Mouse (Mus musculus): ENCODE measurements around the gene Ms4a4b. TPM values are rescaled to one million over a fixed set of nuclear protein-coding genes. Genes with fewer than 3 reads are reported as not detected.

Ms4a4b gene
- 0.60 and 0.63 TPM in 2 replicates for polyA plus RNA-seq (2012; rRNA removed)

DNA sequence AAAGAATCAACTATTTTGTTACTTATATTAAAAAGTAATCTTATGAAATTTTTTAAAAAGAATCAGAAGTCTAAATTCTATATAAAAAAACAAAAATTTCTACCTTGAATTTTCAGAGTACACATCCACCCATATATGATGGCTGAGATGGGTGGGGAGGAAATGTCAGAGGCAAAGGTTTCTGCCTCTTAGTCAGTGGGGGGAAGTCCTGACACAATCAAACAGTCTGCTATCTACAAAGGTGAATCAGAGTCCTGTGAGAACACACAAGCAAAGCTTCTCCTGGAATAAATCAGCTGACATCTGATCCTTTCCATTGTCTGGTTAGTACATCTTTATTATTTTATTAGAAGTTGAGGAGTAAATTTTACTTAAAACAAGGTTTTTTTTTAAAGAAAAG is at the start of gene Ms4a4b:
Ms4a4b (plus strand) TSS at position 216 of the 400 bp plus-strand sequence.
- TF ChIP-seq POLR2A (IDR thresholded peaks at IDR 0.05; ENCODE audit: low read depth, low read length): no peak
- TF ChIP-seq CTCF (IDR thresholded peaks at IDR 0.05; ENCODE audit: extremely low read depth, insufficient read length, insufficient replicate concordance, low read depth, low read length): no peak
- H3K36me3 ChIP-seq (ENCODE audit: control insufficient read depth, insufficient read depth, low read length): no peaks in the 10 kb centered on the region
- no peak within 1 kb of the TSS for H3K27ac ChIP-seq (ENCODE audit: insufficient read depth, low read depth, low read length)
- no peaks in the 10 kb centered on the region for H3K4me1 ChIP-seq (ENCODE audit: control insufficient read depth, insufficient read depth, insufficient read length, low read length)
- no peaks in the 10 kb centered on the region for H3K27me3 ChIP-seq (ENCODE audit: control insufficient read depth, insufficient read depth, low read length)
- no peak within 1 kb of the TSS for H3K4me3 ChIP-seq (ENCODE audit: low read depth, low read length)

DNA sequence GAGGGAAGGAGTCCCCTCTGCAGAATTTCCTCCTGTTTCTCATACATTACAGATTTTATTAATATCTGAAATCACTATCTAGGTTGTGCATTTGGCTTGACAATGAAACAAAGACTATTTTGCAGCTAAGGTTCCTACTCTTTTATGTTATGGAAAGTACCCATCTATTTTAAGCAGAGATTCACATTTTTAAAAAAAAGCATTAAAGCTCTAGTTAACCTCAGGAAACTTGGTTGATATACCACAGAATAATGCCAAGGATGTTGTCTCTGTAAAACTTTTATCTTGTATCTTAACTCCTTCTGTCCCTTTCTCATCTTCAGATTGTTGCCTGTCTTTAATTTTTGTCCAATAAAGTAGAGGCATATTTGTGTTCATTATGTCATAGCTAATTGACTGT is 47.6 kb upstream of the Ms4a4b start:
- H3K27me3 ChIP-seq (ENCODE audit: control insufficient read depth, insufficient read depth, low read length): no peaks in the 10 kb centered on the region
- H3K4me3 ChIP-seq (ENCODE audit: low read depth, low read length): no peak overlapping the region
- H3K4me1 ChIP-seq (ENCODE audit: control insufficient read depth, insufficient read depth, insufficient read length, low read length): no peaks in the 10 kb centered on the region
- no peaks in the 10 kb centered on the region for H3K36me3 ChIP-seq (ENCODE audit: control insufficient read depth, insufficient read depth, low read length)
- no peak for TF ChIP-seq CTCF (IDR thresholded peaks at IDR 0.05; ENCODE audit: extremely low read depth, insufficient read length, insufficient replicate concordance, low read depth, low read length)
- TF ChIP-seq POLR2A (IDR thresholded peaks at IDR 0.05; ENCODE audit: low read depth, low read length): no peak
- no peak overlapping the region for H3K27ac ChIP-seq (ENCODE audit: insufficient read depth, low read depth, low read length)

DNA sequence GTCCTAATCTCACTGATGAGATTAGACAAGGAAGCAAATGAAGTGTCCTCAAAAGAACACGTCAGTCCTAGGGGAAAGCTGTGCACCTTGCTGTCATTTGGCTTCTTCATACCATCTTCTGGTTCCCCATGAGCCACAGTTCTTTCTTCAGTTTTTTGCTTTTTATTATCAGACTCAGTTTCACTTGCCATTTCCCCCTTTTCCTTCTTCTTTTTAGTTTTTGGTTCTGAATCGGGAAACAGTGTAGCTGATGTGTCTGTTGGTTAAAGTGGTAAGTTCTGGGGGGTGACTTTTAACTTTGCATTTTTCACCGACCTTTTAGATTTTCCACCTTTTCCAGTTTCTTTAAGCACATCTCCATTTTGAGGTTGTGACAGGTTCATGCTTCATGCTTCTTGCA is 38.8 kb upstream of the Ms4a4b start, which contains the start of gene Ms4a4c:
Ms4a4c (plus strand) TSS at position 244 of the 400 bp plus-strand sequence.
- H3K27me3 ChIP-seq (ENCODE audit: control insufficient read depth, insufficient read depth, low read length): no peaks in the 10 kb centered on the region
- WGBS: 77% methylated on average over 3 of the region's 3 CpGs

DNA sequence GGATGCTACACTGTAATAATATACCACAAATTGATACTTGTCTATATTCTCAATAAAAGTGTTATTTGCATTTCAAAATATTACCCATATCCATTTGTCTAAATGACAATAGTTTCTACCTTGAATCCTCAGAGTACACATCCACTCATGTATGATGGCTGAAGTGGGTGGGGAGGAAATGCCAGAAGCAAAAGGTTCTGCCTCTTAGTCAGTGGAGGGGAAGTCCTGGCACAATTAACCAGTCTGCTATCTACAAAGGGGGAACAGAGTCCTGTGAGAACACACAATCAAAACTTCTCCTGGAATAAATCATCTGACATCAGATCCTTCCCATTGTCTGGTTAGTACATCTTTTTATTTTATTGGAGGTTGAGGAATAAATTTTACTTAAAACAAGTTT is 35.9 kb upstream of the Ms4a4b start:
- Histone ChIP-seq H3K36me3 (ENCODE audit: control insufficient read depth, insufficient read depth, low read length) (no peaks in the 10 kb centered on the region), H3K4me3 (ENCODE audit: low read depth, low read length) (no peak overlapping the region), H3K27ac (ENCODE audit: insufficient read depth, low read depth, low read length) (no peak overlapping the region), H3K4me1 (ENCODE audit: control insufficient read depth, insufficient read depth, insufficient read length, low read length) (peaks cover 2% of the 10 kb centered on the region; the same call in 1 of the 2 replicates), H3K27me3 (ENCODE audit: control insufficient read depth, insufficient read depth, low read length) (no peaks in the 10 kb centered on the region)
- TF ChIP-seq CTCF (IDR thresholded peaks at IDR 0.05; ENCODE audit: extremely low read depth, insufficient read length, insufficient replicate concordance, low read depth, low read length) (no peak), POLR2A (IDR thresholded peaks at IDR 0.05; ENCODE audit: low read depth, low read length) (no peak)

More for the DNA sequence above, 38.8 kb upstream of the Ms4a4b start, which contains the start of gene Ms4a4c:
- H3K4me1 ChIP-seq (ENCODE audit: control insufficient read depth, insufficient read depth, insufficient read length, low read length): peaks cover 2% of the 10 kb centered on the region; the same call in 1 of the 2 replicates
- no peak within 1 kb of the TSS for H3K4me3 ChIP-seq (ENCODE audit: low read depth, low read length)
- H3K27ac ChIP-seq (ENCODE audit: insufficient read depth, low read depth, low read length): no peak within 1 kb of the TSS
- no peaks in the 10 kb centered on the region for H3K36me3 ChIP-seq (ENCODE audit: control insufficient read depth, insufficient read depth, low read length)
- TF ChIP-seq CTCF (IDR thresholded peaks at IDR 0.05; ENCODE audit: extremely low read depth, insufficient read length, insufficient replicate concordance, low read depth, low read length) (no peak), POLR2A (IDR thresholded peaks at IDR 0.05; ENCODE audit: low read depth, low read length) (no peak)

DNA sequence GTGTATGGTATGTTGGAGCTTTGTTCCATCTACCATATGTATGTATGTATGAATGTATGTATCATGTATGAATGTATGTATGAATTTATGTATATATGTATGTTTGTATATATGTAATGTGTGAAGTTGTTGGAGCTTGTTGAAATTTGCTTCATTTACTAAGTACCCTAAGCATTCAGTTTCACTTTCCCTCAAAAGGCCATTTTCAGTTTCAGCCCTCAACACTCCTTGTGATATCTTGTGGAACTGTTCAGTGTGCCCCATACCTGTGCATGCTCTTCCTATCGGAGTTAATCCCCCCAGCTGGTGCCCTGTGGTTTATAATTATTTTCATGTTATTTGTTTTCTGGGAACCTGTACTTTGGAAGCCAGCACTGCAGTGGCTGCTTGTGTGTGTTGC is 34.8 kb upstream of the Ms4a4b start:
- Histone ChIP-seq H3K4me3 (ENCODE audit: low read depth, low read length) (no peak overlapping the region), H3K36me3 (ENCODE audit: control insufficient read depth, insufficient read depth, low read length) (no peaks in the 10 kb centered on the region), H3K27ac (ENCODE audit: insufficient read depth, low read depth, low read length) (no peak overlapping the region), H3K4me1 (ENCODE audit: control insufficient read depth, insufficient read depth, insufficient read length, low read length) (peaks cover 2% of the 10 kb centered on the region; the same call in 1 of the 2 replicates), H3K27me3 (ENCODE audit: control insufficient read depth, insufficient read depth, low read length) (no peaks in the 10 kb centered on the region)
- WGBS: 56% methylated on average over 1 of the region's 1 CpGs
- TF ChIP-seq CTCF (IDR thresholded peaks at IDR 0.05; ENCODE audit: extremely low read depth, insufficient read length, insufficient replicate concordance, low read depth, low read length) (no peak), POLR2A (IDR thresholded peaks at IDR 0.05; ENCODE audit: low read depth, low read length) (no peak)

DNA sequence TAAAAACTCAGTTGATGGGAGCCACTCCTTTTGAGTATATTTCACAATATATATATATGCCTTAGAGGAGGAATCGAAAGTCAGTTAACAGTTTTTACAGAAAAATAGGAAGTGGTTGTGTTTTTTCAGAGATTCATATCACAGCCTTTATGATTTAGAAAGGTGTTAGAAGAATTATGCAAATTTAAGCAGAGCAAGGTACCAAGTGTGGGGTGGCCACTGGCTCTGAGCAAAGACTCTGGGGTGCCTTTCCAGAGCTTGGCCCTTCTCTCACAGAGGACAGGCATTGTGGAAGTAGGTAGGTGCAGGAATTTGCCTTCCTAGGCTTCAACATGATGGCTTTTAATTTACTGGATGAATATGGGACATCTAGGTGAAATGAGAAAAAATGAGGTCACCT is 31.7 kb upstream of the Ms4a4b start:
- WGBS: 68% methylated on average over 1 of the region's 1 CpGs
- Histone ChIP-seq H3K36me3 (ENCODE audit: control insufficient read depth, insufficient read depth, low read length) (no peaks in the 10 kb centered on the region), H3K4me1 (ENCODE audit: control insufficient read depth, insufficient read depth, insufficient read length, low read length) (peaks cover 2% of the 10 kb centered on the region; the same call in 1 of the 2 replicates), H3K4me3 (ENCODE audit: low read depth, low read length) (no peak overlapping the region), H3K27me3 (ENCODE audit: control insufficient read depth, insufficient read depth, low read length) (no peaks in the 10 kb centered on the region), H3K27ac (ENCODE audit: insufficient read depth, low read depth, low read length) (peak overlapping the region; percentile 62; the same call in 1 of the 2 replicates)
- TF ChIP-seq POLR2A (IDR thresholded peaks at IDR 0.05; ENCODE audit: low read depth, low read length): no peak
- TF ChIP-seq CTCF (IDR thresholded peaks at IDR 0.05; ENCODE audit: extremely low read depth, insufficient read length, insufficient replicate concordance, low read depth, low read length): no peak

DNA sequence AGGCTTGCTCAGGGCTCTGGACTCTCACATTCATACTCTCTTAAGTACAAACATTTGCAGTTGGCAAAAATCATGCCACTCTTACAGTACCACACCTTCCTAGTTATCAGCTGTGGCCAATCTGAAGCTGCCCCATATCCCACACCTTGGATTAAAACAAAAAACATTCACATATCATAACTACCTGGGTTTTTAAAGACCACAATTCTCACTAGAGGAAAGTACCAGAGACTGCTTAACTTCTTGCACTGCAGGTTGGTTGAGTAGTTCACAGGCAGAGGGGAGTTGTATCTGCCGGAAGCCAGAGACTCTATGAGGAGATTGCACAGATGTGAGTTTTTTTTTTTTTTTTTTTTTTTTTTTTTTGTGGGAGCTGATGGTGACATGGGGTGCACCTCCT is 29.3 kb upstream of the Ms4a4b start:
- Histone ChIP-seq H3K36me3 (ENCODE audit: control insufficient read depth, insufficient read depth, low read length) (no peaks in the 10 kb centered on the region), H3K4me1 (ENCODE audit: control insufficient read depth, insufficient read depth, insufficient read length, low read length) (no peaks in the 10 kb centered on the region), H3K4me3 (ENCODE audit: low read depth, low read length) (no peak overlapping the region), H3K27ac (ENCODE audit: insufficient read depth, low read depth, low read length) (no peak overlapping the region), H3K27me3 (ENCODE audit: control insufficient read depth, insufficient read depth, low read length) (no peaks in the 10 kb centered on the region)
- no peak for TF ChIP-seq CTCF (IDR thresholded peaks at IDR 0.05; ENCODE audit: extremely low read depth, insufficient read length, insufficient replicate concordance, low read depth, low read length)
- TF ChIP-seq POLR2A (IDR thresholded peaks at IDR 0.05; ENCODE audit: low read depth, low read length): no peak
- WGBS: 81% methylated on average over 1 of the region's 1 CpGs

Measured in small intestine, adult 2 months (tissue).